Mouse (Mus musculus): Measurements from ENCODE around the gene Rsph3a.
"Not testable (repeated sequence)": the region's sequence is repeated elsewhere in the genome, so short reads cannot be mapped to it uniquely, and the experiment has no call there.

DNA sequence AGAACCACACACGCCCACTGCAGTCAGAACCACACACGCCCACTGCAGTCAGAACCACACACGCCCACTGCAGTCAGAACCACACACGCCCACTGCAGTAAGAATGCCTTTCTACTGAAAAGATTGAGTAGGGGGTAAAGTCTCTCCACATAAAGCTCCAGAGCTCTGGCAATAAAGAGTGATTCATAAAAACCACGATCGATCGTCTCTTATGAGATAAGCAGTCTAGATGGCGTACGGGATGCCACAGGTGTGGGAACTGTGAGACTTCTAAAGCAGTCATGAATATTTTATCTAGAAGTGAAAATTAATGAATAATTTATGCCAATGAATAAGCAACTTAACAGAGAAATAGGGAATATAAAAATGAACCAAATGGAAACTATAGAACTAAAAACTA is 11.8 kb downstream of the Rsph3a start:
- TF ChIP-seq CTCF (IDR thresholded peaks at IDR 0.05; ENCODE audit: low read depth); EP300 (optimal IDR thresholded peaks at IDR 0.05): not testable (repeated sequence)

Data from stomach, postnatal 0 days (tissue).